Mouse (Mus musculus): ENCODE measurements at regions not wholly inside any gene's neighbourhood (a gene's known extent, or its start where the extent isn't known, plus 50 kb on each side); places are given as distances from the start of the nearest gene placed in this dataset.

GRCm38 (mm10) chr14:67126254-67126653, 1117.2 kb upstream of the Gulo start:
- H3K4me3 ChIP-seq (ENCODE audit: low read length) = no peak overlapping the region
- H3K9ac ChIP-seq (ENCODE audit: low read length) = no peak overlapping the region
- no peak overlapping the region for H3K4me2 ChIP-seq (ENCODE audit: low read depth, low read length)
- no peaks in the 10 kb centered on the region for H3K27me3 ChIP-seq (ENCODE audit: control insufficient read depth, insufficient read depth, low read depth, low read length)
- H3K4me1 ChIP-seq (replicated peaks; ENCODE audit: control insufficient read depth, insufficient read depth, low read length) = no peaks in the 10 kb centered on the region
- H3K27ac ChIP-seq (ENCODE audit: low read length) = no peak overlapping the region
- no peaks in the 10 kb centered on the region for H3K9me3 ChIP-seq (ENCODE audit: control insufficient read depth, low read length)
- 50% methylated on average over 6 of the region's 6 CpGs for WGBS
- ATAC-seq (ENCODE audit: low read depth) = no peak
- no peaks in the 10 kb centered on the region for H3K36me3 ChIP-seq (ENCODE audit: control insufficient read depth, insufficient read depth, low read length)

- Histone ChIP-seq H3K9me3 (ENCODE audit: control insufficient read depth, low read length) (no peaks in the 10 kb centered on the region), H3K4me1 (replicated peaks; ENCODE audit: control insufficient read depth, insufficient read depth, low read length) (no peaks in the 10 kb centered on the region)
- no peak for ATAC-seq (ENCODE audit: low read depth)
Measured at GRCm38 (mm10) chr14:67123300-67123699, 1114.3 kb upstream of the Gulo start.

More at GRCm38 (mm10) chr14:67123300-67123699, 1114.3 kb upstream of the Gulo start:
- no peak overlapping the region for H3K4me2 ChIP-seq (ENCODE audit: low read depth, low read length)
- H3K27me3 ChIP-seq (ENCODE audit: control insufficient read depth, insufficient read depth, low read depth, low read length) = 0 out of 2 replicates have a peak, but pooled peaks cover 3% of the 10 kb centered on the region
- no peak overlapping the region for H3K9ac ChIP-seq (ENCODE audit: low read length)
- 71% methylated on average over 7 of the region's 7 CpGs for WGBS
- no peaks in the 10 kb centered on the region for H3K36me3 ChIP-seq (ENCODE audit: control insufficient read depth, insufficient read depth, low read length)
- no peak overlapping the region for H3K4me3 ChIP-seq (ENCODE audit: low read length)
- H3K27ac ChIP-seq (ENCODE audit: low read length) = no peak overlapping the region

Measured in lung, embryonic 16.5 days (tissue).